Mouse (Mus musculus) ES-Bruce4 (cell line): ENCODE measurements around the gene Arhgap10.

Experiments
- CTCF ChIP-seq: IDR thresholded peaks from one replicate; pipeline ENCODE4 v1.8.1; 2011; ENCODE audit warnings: low read depth, low read length
- EP300 ChIP-seq: IDR thresholded peaks from 2 replicates; pipeline ENCODE4 v1.6.1; 2011; ENCODE audit warnings: low read depth, low read length; ENCODE audit not compliant: insufficient read depth
- POLR2A ChIP-seq: IDR thresholded peaks from one replicate; pipeline ENCODE4 v1.8.1; 2011; ENCODE audit warnings: low read length; ENCODE audit not compliant: insufficient read depth

GRCm38 (mm10) chr8:77500264-77500663 lies 17.5 kb downstream of the Arhgap10 start:
- TF ChIP-seq CTCF (no peak), EP300 (no peak), POLR2A (no peak)
